Mouse (Mus musculus) T-helper 1 cell (primary cell): ENCODE data around the gene Wdr44.
"Not testable (repeated sequence)": the region's sequence is repeated elsewhere in the genome, so short reads cannot be mapped to it uniquely, and the experiment has no call there.

Experiments used
- in situ Hi-C: fragments of 300-600 bp; cut with MboI, MseI; formaldehyde crosslinking; loops from one replicate; pipeline ENCODE4 v1.15.1; 2025; ENCODE audit warnings: high pct_unique_total_duplicates

The Wdr44 gene

DNA sequence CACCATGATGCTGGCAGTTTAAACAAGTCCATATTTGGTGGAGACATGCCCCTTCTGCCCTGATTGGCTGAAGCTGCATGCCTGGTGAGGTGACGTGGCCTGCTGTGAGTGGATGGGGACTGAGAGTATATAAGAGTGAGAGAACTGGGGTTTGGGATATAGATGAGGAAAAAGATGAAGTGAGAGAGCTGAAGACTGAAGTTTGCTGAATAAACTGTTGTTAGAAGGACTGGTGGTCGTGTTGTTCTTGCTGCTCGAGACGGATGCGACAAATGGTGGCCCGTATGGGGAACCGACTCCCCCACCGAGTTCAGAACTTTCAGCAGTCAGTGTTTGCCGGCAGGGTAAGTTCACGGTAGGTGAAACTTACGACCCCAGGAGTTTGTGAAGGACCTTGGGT lies 140.9 kb downstream of the Wdr44 start:
- in situ Hi-C loops = not testable (repeated sequence)

DNA sequence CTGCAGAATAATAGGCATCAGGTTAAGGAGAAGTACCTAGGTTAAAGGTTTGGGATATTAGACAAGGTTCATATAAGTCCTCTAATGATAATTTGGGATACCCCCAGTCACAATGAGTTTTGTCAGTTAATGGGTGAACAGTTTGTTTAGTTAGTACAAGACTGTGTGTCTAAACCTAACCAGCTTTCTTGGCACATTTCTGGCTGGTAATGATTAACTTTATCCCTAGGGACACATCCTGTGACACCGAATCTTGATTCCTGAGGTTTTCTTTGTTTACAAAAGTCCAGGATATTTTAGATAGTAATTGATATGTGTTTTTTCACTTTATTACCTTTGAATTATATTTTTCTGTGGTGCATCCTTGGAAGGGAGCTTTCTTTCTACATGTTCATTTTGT lies 148.1 kb downstream of the Wdr44 start:
- in situ Hi-C loops = no loop called here
